Mouse (Mus musculus) thymus, postnatal 10 days (tissue): ENCODE measurements around the gene Slc50a1.

Source experiments
- DNase-seq, 2 experiments: peaks; one replicate each; pipeline ENCODE4 v3.0.0; 2021; ENCODE audit warnings: low spot score in 2 of 2

The Slc50a1 gene

DNA sequence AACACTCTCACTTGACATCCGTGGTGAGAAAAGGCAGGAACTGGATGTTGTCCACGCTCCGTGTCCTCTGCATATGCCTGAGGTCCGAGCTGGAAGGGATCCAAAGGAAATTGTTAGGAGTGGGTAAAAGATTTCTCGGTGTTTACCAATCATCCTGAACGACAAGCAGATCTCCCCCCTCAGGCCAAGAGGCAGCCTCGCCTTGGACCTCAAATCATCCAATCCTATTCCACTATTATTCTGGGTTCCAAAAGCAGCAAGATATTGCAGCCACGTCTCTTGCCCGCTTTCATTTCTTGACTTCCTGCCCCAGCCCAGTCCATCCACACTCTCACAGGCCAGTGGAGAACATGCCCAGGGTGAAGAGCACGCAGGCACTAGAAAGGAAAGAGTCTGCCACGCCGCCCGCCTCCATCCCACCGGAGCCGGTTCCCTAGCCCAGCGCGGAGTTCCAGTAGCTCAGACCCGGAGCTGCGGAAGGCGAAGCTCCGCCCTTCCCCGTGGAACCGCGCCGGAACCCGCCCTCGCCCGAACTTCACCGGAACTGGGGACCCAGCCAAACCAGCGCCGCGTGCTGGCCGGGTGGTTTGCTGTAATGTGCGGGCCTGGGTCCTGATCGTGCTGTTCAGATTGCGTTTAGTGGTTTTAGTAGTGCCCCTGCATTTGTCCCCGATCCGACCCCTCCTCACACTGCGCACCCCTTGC is at the start of gene Slc50a1:
Gene Slc50a1, minus strand, starts transcription at position 520 of the 705 bp plus-strand sequence.
- DNase-seq: peak; percentile 71 to 80

DNA sequence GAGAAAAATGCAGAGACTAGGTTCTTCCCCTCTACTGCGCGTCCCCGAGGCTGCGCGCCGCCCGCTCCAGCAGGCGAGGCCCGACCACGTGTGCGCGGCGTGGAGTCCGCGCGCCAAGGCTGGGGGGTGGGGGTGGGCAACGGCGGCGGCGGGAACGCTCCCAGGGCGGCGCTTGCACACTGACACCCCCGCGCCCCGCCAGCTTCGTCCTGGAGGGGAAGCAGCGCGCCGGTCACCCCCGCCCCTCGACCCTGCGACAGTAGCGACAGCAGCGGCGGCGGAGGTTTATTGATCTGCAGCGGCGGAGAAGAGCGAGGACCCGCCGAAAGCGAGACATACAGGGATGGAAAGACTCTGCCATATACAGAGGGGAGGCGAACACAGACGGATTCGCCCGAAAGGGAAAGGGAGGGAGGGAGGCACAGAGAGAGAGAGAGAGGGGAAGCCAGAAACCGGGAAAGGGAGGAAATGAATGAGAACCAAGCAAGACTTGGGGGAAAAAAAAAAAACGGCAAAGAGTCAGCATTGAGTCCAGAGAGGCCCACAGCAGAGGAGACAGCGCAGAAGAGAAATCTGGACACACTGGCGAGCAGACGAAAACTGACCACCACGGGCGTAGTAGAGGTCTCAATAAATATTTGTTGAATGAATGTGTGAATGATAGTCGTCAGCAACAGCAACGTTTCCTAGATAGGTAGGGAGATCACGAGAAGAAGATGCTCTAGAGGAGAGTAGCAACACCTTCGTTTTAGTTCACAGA is 49.4 kb upstream of the Slc50a1 start:
- no peak for DNase-seq

DNA sequence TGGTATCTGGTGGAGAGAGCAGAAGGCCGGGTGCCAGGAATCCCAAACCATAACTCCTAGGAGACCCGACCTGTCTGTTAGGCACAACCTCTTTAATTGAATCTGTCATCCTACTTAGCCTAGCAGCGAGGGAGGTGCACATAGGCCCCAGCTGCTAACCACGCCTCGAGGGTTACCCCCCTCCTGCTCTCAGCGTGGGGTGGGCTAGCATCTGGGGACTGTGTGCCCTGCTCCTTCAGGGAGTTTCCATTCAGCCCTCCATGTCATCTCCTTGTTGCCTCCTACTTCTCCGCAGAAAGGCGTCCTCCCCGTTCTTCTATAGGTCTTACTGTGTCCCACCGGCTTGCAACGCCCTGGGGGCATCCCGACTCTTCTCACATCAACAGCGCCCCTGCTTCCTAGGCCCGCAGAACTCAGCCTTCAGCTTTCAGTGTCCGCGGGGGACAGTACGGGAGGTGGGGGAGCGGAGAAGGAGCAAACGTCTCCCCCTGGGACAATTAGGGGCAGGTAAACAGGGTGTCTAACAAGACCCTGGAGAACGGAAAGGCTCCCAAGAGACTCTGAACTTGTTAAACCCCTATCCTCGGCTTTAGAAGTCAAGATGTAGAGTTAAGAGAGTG is 48.7 kb upstream of the Slc50a1 start:
- no peak for DNase-seq

DNA sequence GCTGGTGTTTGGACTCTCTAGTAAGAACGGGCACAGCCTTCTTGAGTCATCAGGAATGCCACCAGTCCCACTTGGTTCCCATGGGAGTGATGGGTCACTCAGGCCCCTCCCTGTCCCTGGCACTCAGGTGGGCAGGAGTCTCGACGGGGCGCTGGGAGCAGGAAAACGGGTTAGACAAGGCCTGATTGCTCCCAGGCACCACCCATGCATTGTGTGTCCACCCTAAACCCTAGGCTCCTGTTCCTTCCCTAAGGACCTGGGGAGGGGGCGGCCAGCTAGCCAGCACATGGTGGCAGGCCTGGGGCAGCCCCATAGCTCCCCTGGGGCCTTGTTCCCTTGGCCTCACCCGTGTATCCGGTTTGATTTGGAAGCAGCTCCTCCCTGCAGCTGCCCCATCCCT is 47.9 kb upstream of the Slc50a1 start:
- DNase-seq: no peak

DNA sequence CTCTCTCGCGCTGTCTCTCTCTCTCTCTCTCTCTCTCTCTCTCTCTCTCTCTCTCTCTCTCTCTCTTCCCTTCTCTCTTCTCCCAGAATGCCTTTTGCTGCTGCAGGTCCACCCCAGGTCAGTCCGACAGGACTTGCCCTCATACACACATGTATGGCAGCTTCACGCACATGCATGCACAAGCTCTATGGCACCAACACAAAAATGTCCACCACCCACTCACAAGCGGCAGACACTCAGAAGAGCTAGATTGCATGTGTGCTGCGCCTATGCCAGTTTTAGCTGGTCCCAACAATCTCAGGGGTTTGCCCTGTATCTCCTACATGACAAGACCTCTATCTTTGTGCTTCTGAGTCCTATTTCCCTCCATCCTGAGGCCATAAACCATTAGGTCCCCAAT is 46.9 kb upstream of the Slc50a1 start:
- DNase-seq: no peak

DNA sequence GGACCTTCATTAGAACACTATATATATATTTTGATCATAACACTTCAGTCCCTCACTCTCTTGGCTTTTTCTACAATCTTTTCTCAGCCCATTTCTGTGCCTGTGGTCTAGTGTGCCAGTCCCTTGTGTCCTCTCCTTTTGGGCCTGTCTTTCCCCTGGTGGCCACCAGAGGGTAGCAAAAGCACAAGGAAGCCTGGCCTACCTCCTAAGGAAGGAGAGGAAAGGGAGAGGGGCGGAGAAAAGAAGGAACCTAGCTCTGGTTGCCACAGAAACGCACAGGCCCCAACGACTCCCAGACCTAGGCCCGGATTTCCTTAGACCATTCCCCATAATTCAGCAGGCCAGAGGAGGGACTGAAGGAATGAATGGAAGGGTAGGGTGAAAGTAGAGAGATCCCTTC is 46.5 kb upstream of the Slc50a1 start:
- peak; percentile 54 to 74 for DNase-seq

DNA sequence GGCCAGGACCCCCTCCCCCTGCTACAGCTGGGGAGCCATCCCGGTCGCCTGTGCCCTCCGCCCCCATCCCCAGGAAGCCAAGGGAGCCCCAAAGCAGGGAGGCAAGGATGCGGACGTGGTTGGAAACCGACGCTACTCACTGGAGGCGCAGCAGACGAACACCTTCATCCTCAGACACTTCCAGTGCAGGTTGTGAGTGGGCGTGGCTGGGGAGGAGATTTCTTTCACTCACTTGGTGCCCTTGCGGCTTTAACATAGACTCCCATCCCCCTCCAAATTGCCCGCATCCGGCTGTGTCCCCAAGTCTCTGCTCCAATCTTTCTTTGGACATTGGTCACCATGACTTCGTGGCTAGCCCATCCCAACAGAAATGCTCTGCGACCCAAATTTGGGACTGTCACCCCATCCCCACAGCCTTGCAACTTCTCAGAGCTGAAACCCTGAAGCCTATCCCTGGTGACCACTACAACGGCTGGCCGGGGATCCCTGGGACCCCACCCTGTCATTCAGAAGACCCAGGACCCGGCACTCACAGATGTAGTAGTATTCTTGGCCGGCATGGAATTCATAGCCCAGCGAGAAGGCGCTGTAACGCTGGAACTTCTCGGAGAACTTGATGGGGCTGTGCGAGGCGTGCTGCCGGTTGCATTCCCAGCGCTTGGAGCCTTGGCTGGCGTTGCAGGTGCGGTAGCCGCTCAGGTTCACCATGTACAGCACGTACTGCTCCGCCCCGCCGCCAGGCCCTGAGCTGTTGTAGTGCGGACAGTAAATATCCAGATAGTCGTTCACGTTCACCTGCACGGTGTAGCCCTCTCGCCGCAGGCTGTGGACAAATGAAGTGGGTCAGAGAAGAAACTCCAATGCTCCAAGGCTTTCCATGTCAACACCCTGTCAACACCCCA is 45.8 kb upstream of the Slc50a1 start:
- no peak for DNase-seq

DNA sequence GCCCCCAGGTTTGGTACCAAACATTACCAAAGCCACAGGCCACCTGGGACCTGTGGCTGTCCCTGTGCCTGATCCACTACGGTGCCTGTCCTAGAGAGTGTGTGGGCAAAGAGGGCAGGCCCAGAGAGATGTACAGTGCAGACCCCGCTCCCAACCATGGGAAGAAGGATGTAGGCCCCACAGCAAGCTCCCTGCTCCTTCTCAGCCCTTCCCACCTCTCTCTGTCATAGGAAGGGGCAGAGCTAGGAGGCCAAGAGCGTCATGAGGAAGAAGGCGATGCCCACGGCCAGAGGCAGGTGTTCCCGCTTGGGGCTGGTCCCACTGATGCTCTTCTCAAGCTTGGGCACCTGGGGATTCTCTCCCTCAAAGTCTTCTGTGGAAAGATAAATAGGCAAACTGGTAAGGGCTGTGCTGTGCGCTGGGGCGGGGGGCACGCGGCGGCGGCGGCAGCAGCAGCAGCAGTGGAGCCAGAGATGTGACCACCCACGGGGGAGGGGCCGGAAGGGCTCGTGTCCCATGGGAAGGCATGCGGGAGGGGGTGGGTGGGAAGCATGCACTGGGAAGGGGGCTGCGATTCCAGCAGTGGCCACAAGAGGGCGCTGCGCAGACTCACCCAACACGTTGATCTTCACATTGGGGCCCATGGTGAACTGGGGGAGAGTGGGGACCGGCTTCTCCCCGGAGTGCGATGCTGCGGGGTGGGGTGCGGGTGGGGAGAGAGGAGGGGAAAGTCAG is 45.0 kb upstream of the Slc50a1 start:
- peak in 1 of 2 experiments; percentile 69 for DNase-seq

DNA sequence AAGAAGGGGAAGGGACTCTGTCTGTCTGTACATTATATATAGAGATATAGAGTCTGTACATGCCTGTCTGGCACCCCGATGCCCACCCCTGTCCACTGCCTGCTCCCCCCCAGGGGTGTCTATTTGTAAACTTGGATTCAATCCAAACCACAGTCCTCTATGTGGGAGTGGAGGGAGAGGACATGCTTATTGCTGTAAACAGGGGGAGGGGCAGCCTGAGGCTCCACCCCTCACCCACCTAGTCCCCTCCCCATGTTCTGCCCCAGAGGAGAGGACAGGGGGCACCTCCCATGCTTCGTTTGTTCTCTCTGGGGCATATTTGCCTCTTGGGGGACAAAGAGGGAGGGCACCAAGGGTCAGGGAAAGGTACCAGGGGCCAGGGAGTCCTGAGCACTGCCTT is 44.4 kb upstream of the Slc50a1 start:
- no peak for DNase-seq

DNA sequence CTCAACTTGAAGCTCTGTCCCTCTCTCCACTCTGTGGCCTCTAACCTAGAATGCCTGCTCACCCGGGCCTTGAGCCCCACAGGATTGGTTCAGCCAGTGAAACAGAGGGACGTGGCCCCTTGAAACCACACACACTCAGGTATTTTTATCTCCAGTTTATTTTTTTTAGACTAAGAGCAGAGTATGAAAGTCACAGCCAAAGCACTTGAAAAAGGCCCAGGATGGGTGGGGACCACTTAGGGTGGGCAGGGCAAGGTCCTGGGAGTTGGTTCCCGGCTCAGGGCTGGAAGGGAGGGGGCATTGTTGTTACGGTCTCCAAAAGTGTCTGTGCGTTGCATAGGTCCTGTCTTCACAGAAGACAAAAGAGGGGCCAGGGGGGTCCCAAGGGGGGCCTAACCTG is 44.0 kb upstream of the Slc50a1 start:
- DNase-seq: no peak

DNA sequence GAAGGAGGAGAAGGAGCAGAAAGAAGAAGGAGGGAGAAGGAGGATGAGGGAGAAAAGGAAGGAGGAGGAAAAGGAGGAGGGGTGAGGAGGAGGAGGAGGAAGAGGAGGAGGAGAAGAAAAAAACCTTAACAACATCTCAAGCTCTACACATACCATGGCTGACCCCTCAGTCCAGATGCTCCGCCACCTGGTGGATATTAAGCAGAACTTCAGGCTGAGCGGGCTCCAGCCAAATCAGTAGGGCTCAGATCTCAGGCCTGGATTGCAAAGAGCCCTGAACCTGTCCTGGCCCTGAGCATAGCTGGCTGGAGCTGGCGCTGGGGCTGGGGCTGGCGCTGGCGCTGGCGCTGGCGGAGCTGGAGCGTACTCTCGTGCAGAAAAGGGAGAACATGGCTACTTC is 37.7 kb upstream of the Slc50a1 start:
- peak; percentile 36 to 69 for DNase-seq

DNA sequence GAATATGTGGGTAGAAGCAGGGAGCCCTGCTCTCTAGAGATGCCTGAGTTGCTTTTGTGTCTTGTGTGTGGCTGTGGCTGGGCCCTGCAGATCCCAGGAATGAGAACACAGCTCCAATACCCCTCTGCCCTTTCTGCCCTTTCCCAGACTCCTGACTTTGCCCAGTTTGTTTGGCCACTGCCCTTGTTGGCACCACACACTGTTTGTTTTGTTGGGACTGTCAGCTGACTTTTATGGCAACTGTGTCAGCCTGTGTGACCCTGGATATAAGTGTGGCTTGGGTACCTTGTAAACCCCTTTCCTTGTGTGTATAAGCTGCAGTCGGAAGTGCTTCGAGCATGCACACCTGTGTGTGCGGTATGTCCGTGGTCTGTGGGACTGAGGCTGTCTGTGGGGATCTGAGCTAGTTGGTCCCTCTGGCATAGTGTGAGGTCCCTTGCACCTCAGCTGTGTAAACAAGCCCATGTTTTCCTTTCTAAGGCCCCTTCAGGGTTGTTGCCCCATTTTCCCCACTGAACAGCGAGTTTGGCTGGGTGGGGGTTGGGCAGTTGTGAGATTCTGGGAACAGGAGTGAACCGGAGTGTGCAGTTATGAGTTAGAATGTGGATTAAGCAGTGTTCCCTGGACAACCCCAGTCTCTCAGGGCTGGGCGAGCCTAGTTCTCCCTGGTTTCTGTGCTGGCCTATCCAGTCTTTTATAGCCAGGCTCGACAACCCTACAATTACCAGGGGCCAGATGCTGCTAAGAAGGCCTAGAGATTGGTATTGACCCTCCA is 35.4 kb upstream of the Slc50a1 start:
- no peak for DNase-seq

DNA sequence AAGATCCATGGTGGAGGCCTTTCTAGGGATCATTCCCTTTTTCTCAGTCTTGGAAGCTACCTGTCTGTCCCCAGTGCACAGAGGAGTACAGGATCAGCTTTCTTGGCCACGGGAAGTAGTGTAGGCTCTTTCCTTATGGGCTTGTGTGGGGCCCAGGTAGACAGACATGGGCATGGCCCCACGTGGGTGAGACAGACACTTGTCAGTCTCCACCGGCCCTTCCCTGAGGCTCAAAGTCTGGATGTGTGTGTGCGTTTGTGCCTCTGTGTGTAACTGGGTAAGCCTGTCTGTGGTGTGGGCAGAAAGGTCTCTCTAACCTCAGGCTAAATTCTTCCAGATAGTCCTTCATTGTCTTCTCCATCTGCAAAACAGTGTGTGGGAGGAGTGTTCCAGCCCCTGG is 34.7 kb upstream of the Slc50a1 start:
- DNase-seq: no peak

DNA sequence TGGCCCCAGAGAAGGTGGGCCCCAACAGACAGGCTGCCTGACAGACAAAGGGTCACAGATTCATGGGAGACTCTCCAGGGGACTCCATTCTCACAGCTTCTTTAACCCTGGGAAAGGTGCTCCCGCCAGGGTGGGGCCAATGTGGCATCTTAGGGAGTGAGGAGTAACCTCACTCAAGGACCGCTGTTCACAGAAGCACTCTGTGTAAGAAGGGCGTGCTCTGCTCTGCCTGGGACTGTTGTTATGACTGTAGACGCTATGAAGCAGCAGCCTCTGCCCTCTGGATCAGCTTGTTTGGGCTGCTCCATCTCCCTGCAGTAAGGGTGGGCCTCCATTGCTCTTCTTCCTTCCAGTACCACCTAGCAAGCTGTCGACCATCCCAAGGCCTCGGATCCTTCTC is 34.1 kb upstream of the Slc50a1 start:
- no peak for DNase-seq

DNA sequence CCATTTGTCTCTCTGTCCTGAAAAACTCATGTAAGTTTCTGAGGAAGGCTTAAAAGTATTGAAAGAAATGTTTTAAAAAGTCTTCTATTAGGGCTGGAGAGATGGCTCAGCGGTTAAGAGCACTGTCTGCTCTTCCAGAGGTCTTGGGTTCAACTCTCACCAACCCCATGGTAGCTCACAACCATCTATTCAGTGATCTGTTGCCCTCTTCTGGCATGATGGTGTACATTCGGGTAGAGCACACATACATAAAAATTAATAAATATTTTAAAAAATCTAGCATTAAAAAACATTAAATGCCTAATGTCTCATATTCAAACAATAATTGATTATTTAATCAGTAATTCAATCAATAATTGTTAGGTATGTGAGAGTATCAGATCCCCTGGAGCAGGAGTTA is 30.1 kb upstream of the Slc50a1 start:
- DNase-seq: no peak

DNA sequence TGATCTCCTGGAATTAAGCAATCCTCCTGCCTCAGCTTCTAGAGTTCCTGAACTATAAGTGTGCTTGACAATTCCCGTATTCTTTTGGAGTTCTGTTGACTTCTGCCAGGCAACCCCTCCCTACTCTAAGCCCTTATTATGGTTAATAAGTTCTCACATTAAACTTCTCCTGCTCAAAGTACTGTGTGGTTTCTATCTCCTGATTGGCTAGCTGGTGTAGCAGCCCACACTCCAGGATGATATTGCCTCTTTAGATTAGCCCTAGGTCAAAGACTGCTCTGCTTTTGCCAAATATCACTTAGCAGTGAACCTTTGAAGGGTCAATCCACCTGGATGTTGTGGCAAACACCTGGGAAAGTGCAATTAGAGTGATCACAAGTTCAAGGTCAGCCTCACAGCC is 29.7 kb upstream of the Slc50a1 start:
- no peak for DNase-seq

DNA sequence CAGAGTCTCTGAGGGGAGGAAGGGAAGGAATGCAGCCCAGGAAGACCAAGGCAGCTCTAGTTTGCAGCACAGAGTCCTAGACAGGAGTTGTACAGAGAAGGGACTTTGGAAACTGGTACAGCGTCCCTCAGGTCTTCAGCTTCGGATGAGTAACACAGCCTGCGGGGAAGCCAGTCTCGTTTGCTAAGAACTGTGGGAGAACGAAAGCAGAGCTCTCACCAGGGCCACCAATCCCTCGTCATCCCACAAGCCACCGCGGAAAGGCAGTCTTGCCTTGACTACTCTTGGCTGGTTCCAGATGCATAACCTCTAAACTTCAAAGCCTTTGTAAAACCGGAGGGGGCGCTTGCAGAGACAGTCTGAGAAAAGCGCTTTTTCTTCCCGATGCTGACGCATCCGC is 29.1 kb upstream of the Slc50a1 start:
- DNase-seq: peak; percentile 52 to 61

DNA sequence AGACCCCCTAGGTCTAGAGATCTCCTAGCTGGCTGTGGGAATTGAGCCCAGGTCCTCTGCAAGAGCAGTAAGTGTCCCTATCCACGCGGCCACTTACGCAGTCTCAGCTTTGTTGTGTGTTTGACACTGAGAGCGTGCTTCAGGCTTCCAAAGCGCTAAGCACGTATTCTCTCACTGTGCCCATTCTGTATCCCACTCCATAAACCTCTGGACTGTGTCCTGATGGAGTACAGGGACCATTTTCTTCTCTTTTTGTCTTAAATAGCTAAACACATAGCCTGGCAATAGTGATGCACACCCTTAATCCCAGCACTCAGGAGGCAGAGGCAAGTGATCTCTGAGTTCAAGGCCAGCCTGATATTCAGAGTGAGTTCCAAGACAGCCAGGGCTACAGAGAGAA is 28.5 kb upstream of the Slc50a1 start:
- no peak for DNase-seq

DNA sequence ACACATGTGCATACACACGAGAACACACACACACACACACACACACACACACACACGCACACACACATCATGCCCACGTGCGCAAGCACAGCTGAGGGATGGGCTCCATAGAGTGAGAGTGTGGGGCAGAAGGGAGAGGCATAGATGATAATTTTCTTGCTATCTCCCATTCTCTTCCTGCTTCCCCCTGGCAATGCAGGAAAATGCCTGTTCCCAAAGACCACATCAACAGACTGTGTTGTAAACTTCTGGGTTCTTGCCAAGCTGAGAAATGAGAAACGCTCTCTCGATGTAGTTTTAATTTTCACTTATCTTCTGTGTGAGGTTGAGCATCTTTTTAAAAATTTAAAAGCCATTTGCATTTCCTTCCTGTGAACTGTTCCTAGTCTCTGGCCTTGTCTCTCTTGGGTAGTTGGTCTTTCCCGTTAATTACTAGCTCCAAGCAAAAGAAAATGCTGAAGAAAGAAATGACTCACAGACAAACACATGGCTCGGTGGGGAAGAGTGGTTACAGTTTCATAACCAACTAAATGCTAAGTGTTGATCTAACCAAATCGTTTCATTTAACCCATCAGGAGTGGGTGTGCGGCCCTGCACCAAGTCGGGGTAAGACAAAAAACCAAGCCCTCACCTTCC is 26.5 kb upstream of the Slc50a1 start:
- DNase-seq: no peak

DNA sequence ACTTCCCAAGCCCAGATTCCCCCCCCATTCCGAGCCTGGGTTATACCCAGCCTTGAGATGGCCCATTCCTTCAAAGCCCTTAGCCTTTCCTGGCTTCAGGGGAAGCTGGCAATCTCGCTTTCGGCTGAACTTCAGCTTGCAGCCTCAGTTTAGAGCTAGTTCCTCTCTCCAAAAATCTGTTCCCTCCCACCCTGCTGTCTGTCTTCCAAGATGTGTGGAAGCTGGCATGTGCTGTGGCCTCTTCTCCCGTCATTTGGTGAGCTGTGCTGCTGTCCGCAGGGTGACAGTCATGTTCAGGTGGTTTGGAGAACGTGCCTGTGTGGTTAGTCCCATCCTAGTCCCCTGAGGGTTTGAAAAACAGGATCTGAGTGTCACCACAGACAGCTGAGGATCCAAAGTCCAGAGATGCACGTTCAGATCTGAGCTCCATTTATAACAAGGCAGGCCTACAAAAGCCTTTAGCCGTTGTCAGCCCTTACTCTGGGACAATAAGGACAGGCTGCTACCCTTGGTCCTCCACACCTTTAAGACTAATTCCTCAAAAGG is 25.4 kb upstream of the Slc50a1 start:
- DNase-seq: no peak
